Mouse (Mus musculus): ENCODE results near the gene Tnfsf14.

Tnfsf14 gene

DNA sequence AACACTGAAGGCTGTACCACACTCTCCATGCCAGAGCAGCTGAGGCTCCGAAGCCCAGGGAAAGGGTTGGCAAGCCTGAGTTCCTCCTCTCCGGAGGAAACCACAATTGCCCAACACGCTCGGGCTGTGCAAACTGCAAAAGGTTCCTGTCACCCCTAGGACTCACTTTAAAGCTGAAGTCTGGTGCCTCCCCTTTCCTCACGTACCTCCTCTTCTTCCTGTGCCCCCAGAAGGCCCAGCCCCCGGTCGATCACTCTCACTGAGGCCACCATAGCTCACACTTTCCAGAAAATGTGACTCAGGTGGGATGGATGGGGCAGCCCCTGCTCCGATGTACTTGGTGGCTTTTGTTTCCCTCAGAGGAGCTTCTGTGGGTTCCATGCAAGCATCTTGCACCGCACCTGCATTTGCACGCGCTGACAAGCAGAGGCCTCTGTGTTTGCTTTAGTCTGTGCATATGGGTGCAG, at the start of gene Tnfsf14:
Gene Tnfsf14 (minus strand): TSS at position 137 of the 467 bp plus-strand sequence.
- DNase-seq (ENCODE audit: extremely low read depth, insufficient read length, low spot score) = no peak

DNA sequence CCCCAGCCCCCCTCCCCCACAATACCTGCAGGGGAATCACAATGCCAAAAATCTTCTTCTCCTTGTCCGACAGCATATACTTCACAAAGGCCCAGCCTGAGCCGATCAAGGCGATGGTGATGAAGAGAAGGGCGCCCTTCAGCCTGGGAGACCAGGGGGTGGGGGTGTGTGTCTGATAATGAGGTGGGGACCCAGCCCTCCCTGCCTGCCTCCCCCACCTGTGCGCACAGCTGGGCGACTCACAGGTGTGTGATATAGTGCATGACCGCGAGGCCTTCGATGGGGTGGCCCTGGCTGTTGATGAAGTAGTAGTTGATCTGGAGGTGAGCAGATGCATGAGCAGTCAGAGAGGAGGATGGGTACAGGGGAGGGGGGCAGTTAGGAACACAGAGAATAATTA, 43.2 kb upstream of the Tnfsf14 start:
- no peak for DNase-seq (ENCODE audit: extremely low read depth, insufficient read length, low spot score)

DNA sequence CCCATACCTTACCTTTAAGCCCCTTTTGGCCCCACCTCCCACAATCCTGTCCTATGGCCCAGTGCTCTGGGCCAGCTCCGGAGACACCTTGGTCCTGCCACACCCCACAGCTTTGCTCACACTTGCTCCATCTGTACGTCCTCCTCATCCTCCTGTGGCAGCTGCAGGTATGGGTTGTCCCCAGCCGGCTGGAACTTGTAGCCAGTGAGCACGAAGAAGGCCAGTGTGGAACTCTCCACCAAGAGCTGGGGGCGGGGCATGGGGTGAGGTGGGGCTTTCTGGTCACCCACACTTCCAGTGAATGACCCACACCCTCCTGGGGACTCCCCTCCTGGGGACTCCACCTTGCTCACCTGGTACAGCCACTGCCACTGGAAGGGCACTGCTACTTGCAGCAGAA, 41.8 kb upstream of the Tnfsf14 start:
- no peak for DNase-seq (ENCODE audit: extremely low read depth, insufficient read length, low spot score)

DNA sequence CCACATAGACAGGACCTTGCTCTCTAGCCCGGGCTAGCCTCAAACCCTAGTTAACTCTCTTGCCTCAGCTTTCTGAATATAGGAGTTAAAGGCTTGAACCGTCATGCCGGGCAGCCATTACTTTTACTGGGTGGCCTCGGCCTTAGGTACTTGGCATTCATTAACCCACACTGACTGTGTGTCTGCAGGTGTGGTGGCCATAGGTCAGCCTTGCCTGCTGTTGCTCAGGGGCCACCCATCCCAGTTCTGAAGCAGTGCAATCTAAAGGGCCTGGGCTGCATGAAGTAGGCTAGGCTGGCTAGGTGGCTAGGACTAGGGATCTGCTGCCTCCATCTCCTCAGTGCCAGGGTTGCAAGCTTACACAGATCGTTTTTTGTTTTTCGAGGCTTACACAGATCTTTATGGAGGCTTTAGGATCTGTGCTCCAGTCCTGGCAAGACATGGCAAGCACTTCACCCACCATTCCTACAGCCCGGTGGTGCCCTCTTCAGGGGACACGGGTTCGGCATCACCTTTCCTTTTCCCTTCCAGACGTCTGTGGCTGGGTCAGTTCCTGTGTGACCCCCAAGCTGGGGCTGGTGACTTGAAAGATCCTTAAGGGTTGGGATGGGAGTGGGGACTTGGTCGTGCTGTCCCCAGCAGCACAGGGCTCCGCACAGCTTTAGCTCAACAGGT, 40.4 kb upstream of the Tnfsf14 start:
- no peak for DNase-seq (ENCODE audit: extremely low read depth, insufficient read length, low spot score)

DNA sequence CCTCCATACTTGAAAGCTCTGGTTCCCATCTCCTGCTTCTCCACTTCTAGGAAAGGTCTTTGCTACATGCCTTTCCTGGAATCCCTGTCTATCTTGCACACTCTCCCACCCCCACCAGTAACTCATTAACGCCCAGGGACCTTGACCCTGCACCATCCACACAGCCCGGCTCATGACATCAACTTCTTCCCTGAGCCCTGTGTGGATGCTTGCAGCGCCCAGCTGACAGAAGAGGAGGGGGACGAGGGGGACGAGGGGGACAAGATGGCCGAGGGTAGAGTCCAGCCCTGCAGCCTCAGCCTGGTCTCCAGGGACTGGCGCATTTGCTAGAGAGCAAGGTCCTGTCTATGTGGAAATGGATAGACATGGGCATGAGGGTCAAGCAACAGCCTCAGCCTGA, 39.1 kb upstream of the Tnfsf14 start:
- no peak for DNase-seq (ENCODE audit: extremely low read depth, insufficient read length, low spot score)

DNA sequence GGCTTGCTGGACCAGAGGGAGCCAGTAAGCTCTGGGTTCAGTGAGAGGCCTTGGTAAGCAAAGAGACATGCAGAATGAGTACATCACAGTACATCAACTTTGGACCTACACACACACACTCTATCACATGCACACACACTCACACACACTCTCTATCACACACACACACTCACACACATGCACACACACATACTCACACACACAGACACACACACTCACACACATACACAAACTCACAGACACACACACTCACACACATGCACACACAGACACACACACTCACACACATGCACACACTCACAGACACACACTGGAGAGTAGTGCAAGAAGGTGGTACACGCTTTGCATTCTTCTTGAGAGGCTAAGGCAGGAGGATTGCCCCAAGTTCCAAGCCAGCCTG, 38.2 kb upstream of the Tnfsf14 start:
- DNase-seq (ENCODE audit: extremely low read depth, insufficient read length, low spot score) = no peak

DNA sequence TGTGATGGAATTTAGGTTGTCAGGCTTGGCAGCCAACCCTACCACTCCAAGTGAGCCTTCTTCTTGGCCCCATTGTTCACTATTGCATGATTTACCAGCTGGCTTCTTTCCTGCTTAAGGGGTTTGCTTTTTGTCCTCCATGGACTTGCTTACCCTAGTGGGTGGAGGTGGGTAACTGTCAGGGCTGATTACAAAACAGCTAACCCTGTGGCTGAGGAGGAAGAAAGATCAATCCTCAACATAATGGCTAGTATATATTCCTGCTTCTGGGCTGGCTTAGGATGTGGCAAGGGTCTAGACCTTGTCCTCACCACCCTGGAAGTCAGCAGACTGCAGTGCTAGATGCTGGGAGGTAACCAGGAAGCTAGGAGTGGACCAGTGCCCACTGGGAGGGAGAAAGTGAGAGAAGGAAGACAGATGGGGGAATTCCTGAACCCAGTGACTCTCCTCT, 37.4 kb upstream of the Tnfsf14 start:
- DNase-seq (ENCODE audit: extremely low read depth, insufficient read length, low spot score) = no peak

DNA sequence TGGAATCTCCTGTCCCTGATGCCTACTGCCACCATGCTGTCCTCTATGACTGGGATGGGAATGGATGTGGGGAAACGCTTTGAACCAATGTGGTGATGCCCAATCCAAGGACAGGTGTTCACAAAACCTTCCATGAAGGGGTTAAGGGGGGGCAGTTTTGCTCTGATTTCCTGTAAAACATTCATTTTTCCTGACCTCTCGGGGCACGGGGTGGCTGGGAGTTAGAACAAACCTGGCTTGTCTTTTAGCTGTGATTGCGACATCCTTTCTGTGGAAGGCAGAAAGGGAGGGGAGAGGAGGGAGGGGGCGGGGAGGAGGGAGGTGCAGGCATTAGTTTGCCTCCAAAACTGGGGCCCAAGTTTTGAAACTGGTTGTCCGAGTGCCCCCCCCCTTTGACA, 36.8 kb upstream of the Tnfsf14 start:
- DNase-seq (ENCODE audit: extremely low read depth, insufficient read length, low spot score) = no peak

DNA sequence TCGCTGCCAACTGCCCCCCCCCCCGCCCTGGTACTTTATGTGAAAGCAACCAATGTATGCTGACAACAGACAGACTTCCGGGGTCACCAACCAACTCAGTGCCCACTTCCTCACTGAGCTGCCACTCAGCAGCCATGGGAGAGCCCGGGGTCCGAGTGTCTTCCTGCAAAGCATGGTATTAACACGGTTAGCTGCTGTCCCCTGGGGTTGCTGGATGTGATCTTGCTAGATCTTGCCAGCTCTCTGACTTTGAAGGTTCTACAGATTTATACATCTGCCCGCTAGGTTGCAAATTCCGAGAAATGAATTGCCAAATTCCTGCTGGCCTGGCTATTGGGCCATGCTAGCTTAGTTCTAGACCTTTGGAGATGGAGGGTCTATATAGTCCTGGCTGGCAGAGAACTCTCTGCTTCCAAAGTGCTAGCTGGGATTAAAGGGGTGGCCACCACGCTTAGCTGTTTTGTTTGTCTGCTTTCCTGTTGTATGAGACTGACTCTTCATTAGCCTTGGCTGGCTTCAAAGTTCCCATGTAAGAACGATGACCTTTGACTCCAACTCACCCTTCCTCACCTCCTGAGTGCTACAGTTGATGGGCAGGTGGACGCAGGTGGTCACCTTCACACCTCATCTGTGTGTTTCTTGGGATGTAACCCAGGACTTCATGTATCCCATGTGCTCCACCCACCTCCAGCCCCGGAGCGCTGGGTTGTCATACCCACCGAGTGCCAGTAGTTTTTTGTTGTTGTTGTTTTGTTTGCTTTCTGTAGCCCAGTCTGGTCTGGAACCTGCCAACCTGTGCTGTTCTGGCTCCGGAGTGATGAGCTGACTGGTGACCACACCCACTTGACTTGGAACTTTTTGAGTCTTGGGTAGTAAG, 36.1 kb upstream of the Tnfsf14 start:
- no peak for DNase-seq (ENCODE audit: extremely low read depth, insufficient read length, low spot score)

DNA sequence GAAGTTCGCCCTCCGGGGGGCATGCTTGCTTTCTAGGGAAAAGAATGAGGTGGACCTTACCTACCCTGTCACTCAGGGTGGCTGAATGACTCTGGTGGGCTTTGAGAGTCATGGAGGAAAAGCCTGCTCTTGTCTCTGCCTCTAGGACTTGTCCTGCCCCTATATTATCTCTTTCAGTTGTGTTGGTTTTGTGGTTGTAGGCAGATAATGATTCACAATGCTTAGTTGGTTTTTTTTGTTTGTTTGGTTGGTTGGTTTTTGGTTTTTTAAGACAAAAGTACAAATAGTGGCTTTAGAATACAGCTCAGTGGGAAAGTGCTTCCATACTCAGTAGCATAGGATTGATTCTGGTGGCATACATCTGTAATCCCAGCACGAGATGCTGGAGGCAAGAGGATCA, 34.9 kb upstream of the Tnfsf14 start:
- DNase-seq (ENCODE audit: extremely low read depth, insufficient read length, low spot score) = no peak

DNA sequence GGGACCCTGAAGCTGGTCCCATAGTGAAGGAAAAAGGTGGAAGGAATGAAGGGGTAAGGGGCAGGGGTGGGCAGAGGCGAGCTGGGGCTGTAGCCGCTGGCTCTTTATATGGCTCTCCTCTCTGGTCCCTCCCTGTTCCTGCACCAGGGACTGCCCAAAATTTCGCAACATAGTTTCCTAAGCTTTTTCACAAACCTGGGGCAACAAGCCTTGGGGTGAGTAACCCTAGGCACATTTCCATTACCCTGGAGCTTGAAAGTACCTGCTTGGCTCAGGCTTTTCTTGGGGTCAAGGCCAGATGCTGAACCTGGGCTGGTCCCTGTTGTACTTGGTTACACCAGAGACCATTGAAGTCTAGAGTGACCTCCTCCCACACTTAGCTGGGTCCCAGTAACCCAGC, 34.0 kb upstream of the Tnfsf14 start, which contains the start of gene C3:
Gene C3 (minus strand): TSS at position 123 of the 400 bp plus-strand sequence.
- DNase-seq (ENCODE audit: extremely low read depth, insufficient read length, low spot score) = peak; percentile 49

DNA sequence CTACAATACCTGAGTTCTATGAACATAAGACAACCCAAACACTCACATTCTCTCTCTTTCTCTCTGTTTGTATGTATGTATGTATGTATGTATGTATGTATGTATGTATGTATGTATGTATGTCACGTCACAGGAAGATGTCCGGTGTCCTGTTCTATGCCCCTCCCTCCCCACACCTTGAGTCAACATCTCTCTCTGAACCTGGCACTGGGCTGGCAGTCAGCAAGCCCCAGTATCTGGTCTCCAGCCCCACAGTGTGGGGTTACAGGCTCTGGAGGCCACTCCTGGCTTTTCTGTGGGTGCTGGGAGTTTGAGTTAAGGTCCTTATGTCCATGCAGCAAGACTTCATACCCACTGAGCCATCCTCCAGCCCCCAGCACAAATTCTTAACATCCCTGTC, 33.5 kb upstream of the Tnfsf14 start:
- DNase-seq (ENCODE audit: extremely low read depth, insufficient read length, low spot score) = no peak

DNA sequence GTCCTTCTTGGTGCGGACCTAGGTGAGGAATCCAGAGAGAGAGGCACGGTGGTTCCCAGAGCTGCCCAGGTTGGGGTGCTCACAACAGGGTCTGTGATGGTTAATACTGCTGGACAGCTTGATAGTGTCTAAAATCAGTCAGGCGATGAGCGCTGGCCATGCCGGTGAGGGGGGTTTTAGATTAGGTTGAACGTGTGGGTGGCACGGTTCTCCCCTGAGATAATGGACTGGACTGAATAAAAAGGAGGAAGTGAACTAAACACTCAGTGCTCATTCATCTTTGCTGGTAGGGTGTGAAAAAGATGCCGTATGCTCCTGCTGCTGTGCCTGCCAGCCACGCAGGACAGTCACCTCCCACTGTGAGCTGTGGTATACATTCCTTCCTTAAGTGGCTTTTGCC, 29.3 kb upstream of the Tnfsf14 start:
- DNase-seq (ENCODE audit: extremely low read depth, insufficient read length, low spot score) = no peak

DNA sequence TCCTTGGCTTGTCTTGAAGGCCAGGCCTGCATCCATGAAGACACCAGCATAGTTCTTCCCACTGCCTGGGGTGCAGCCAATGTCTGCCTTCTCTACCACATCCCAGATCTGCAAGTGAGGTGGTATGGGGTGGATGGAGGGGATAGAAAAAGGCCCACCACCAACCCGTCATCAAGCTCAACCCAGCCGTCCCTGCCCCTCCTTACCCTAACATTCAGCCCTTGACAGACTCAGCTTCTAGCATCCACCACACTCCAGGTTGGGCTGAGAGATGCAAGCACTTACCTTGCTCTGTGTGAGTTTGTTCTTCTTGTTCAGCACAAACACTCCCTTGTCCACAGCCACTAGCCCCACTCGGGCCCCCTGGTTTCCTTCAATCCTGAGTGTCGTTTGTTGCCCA, 27.9 kb upstream of the Tnfsf14 start:
- DNase-seq (ENCODE audit: extremely low read depth, insufficient read length, low spot score) = no peak

DNA sequence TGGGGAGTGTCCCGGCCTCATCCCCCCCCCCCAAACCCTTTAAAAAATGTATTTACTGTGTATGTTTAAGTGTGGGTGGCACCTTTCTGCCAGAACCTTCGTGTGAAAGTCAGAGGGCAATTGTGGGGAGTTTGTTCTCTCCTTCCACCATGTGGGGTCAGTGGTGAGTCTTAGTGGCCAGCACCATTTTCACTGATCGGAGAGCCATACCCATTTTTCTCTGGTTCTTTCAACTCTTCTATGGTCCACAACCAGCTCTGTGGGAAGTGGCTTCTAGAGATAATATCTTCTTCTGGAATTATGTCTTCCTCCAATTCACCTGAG, 25.9 kb upstream of the Tnfsf14 start:
- DNase-seq (ENCODE audit: extremely low read depth, insufficient read length, low spot score) = no peak

DNA sequence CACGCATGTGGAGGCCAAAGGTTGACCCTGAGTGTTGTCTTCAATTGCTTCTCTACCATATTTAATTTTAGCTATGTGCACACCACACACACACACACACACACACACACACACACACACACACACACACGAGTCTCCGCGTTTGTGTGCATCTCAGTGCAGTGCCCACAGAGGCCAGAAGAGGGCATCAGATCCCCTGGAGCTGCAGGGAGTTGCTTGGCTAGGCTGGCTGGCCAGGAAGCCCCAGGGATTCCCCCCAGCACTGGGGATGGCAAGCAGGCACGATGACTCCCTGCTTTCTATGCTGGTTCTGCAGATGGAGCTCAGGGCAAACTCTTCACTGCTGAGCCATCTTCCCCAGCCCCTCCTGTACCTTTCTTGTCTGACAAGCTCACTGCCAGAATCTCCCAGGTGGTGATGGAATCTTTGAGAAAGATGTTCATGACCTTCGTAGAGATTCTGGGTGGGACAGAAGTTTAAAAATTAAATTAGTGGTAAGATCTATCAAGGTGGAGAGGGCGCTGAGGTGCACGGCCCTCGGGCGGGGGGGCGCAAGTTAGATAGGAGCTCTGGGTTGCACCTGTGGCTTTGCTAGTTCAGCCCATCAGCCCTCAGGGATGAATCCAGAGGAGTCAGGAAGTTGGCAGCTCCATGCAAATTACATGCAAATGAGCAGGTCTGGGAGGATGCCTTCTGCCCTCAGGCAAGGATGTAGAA, 25.3 kb upstream of the Tnfsf14 start:
- DNase-seq (ENCODE audit: extremely low read depth, insufficient read length, low spot score) = peak; percentile 44

DNA sequence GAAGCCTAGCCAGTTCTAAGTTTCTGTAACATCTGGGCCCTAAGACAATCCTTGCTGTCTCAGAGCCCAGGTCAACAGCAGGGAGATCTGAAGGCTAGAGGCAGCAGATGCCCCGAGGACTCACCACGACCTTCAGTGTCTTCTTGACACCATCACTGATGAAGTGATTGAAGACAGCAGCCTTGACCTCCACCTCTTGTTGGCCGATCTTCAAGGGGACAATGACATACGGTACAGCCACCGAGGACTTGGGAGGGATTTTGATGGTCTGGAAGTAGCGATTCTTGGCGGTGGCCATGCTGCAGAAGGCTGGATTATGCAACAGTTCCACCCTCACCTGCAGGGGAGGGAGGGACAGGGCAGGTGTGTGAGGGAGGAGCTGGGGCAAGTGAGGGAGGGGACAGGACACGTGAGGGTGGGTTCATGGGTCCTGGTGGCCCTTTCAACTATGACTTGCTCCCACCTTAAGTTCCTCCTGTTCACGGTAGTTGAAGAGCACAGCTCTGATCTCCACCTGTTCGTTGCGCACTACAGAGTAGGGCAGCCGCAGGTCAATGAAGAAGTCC, 24.4 kb upstream of the Tnfsf14 start:
- no peak for DNase-seq (ENCODE audit: extremely low read depth, insufficient read length, low spot score)

DNA sequence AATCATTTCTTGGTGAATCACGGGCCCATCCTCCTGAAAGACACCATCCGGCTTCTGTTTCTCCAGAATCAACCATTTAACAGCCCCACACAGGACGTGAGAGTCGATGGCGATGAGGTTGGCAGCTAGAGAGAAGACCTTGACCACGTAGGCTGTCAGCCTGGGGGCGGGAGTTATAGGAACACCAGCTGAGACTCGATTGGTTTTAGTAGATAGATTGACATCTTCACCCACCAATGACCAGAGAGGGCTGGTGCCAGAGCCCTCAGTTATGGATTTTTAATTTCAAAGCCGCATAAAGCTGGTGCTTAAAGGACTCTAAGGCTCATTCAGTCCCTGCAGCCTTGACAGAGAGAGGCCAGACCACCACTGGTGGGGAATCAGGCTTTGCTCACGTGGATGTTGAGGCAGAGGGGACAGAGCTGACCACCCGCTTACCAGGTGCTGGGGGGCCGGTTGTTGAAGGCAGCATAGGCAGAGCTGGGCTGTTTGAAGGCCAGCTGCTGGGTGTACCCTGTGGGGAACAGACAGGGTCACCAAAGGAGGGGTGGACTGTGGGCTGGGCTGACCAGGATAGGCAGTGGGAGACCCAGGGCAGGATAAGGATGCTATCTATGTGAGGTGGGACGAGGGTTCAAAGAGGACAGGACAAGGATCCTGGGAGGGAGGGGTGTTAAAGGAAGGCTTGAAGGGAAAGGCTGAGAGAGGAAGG, 20.9 kb upstream of the Tnfsf14 start:
- DNase-seq (ENCODE audit: extremely low read depth, insufficient read length, low spot score) = no peak

DNA sequence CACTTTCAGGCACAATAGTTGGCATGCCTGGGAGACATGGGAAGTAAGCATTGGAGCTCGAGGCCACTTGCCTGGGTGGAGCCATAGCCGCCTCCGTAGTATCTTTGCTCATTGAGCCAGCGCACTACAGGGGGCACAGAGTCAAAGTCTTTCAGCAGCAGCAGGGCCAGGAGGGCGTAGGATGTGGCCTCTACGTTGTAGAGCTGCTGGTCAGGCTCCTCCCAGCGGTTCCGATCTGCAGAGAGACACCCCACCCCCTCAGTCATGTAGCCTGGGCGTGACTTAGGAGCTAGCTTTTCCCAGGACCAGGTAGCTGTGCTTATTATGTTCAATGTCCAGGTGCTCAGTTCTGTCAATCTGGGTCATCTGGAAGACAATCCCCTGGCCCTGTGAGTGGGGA, 17.5 kb upstream of the Tnfsf14 start:
- DNase-seq (ENCODE audit: extremely low read depth, insufficient read length, low spot score) = no peak

DNA sequence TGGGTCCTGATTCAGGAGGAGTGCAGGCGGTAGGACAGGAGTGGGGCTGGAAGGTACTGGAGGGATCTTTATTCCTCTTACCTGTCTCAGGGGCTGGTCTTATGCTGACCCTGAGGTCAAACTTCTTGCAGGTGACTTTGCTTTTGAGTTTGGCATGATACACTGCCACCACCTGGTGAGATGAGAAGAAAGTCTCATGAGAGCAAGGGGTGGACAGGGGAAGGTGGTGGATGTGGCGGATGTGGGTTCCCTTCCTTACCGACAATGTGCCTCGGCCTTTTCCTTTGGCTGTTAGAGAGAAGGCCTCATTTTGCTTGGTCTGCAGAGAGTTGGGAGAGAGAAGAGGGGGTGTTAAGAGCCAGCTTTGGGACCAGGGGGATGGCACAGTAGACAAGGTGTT, 15.4 kb upstream of the Tnfsf14 start:
- DNase-seq (ENCODE audit: extremely low read depth, insufficient read length, low spot score) = no peak

DNA sequence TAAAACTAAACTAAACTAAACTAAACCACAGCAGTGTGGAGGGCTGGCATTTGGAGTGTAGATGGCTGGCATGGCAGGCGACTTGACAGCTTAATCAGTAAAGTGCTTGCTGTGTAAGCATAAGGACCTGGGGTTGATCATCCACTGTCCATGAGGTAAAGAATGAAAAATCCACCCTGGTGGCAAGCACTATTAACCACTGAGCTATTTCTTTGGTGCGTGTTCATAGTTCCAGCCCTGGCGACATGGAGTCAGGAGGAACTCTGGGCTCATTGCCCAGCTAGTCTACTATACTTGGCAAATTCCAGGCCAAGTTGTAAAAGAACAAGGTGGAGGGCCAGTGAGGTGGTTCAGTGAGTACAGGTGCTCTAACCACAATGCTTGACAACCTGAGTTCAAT, 14.0 kb upstream of the Tnfsf14 start:
- DNase-seq (ENCODE audit: extremely low read depth, insufficient read length, low spot score) = no peak
